Mouse (Mus musculus) midbrain, postnatal 0 days (tissue): ENCODE results near the gene Lrrc2. TPM values are rescaled to one million over a fixed set of nuclear protein-coding genes. Genes with fewer than 3 reads are reported as not detected.

Source experiments
- ATAC-seq: fragments of 200-750 bp; cut with Nextera tagmentation; 2 replicates; pipeline ENCODE4 v1.8.0; 2017; ENCODE audit warnings: moderate number of reproducible peaks, mild to moderate bottlenecking, moderate TSS enrichment, moderate library complexity; ENCODE audit not compliant: low FRiP score
- DNase-seq: peaks from one replicate; pipeline ENCODE4 v3.0.0-alpha.2; 2015; ENCODE audit warnings: low spot score
- H3K27ac ChIP-seq: fragments of 300-500 bp; sonication (generic); 2 replicates; pipeline ENCODE4 v1.5.1; 2014; ENCODE audit warnings: low read depth, mild to moderate bottlenecking, low read length, mixed read lengths
- H3K27me3 ChIP-seq: fragments of 300-500 bp; sonication (generic); 2 replicates; pipeline ENCODE4 v1.6.1; 2014; ENCODE audit warnings: low read length, control low read depth, mixed read lengths; ENCODE audit not compliant: insufficient read depth
- H3K36me3 ChIP-seq: fragments of 300-500 bp; sonication (generic); 2 replicates; pipeline ENCODE4 v1.6.1; 2014; ENCODE audit warnings: low read length, control low read depth, mixed read lengths; ENCODE audit not compliant: insufficient read depth
- H3K4me1 ChIP-seq: fragments of 300-500 bp; sonication (generic); 2 replicates; pipeline ENCODE4 v1.6.1; 2014; ENCODE audit warnings: mild to moderate bottlenecking, control low read depth, antibody characterized with exemption, low read length, mixed read lengths; ENCODE audit not compliant: insufficient read depth
- H3K4me2 ChIP-seq: fragments of 300-500 bp; sonication (generic); 2 replicates; pipeline ENCODE4 v1.6.1; 2014; ENCODE audit warnings: low read depth, mild to moderate bottlenecking, low read length, mixed read lengths; ENCODE audit not compliant: poor library complexity, severe bottlenecking
- H3K4me3 ChIP-seq: fragments of 300-500 bp; sonication (generic); 2 replicates; pipeline ENCODE4 v1.5.1; 2014; ENCODE audit warnings: low read depth, mild to moderate bottlenecking, low read length, moderate library complexity
- H3K9ac ChIP-seq: fragments of 300-500 bp; sonication (generic); replicated peaks from 2 replicates; pipeline ENCODE4 v1.6.1; 2014; ENCODE audit warnings: mild to moderate bottlenecking, low read length, moderate library complexity, mixed read lengths; ENCODE audit not compliant: poor library complexity, severe bottlenecking
- H3K9me3 ChIP-seq: fragments of 300-500 bp; sonication (generic); 2 replicates; pipeline ENCODE4 v1.6.1; 2016; ENCODE audit warnings: low read length, control low read depth
- CTCF ChIP-seq: IDR thresholded peaks from 2 replicates; pipeline ENCODE4 v1.5.1; 2016; ENCODE audit warnings: antibody characterized with exemption, mild to moderate bottlenecking
- WGBS: fragments of 180-500 bp; shearing (Covaris S2); extraction: QIAGEN DNeasy Blood & Tissue Kit; methylation state at CpG from one replicate; pipeline ENCODE4 v1.1.7; 2014; 5-methylcytosine and 5-hydroxymethylcytosine counted together
- polyA plus RNA-seq: library from polyadenylated mRNA; unstranded; fragments of >200 nt; fragmentation: Nextera tagmentation; extraction: Ambion mirVana; gene quantifications from 2 replicates; pipeline ENCODE4 v1.2.1, GENCODE M21; 2015
- total RNA-seq: library from RNA; depleted of rRNA; stranded (reverse); fragments of >200 nt; gene quantifications from 2 replicates; pipeline ENCODE4 v1.2.3, GENCODE M21; 2014

Lrrc2 gene
- total and polyA plus RNA-seq, 2 experiments from 2014 or later, result 0.93 to 1.1 TPM

GRCm38 (mm10) chr9:110965062-110965909 is 13.9 kb downstream of the Lrrc2 start:
- H3K4me1 ChIP-seq, result no peaks in the 10 kb centered on the region
- WGBS, result 89% methylated on average over 22 of the region's 22 CpGs
- H3K9me3 ChIP-seq, result no peaks in the 10 kb centered on the region
- H3K27ac ChIP-seq, result no peak overlapping the region
- H3K4me2 ChIP-seq, result no peak overlapping the region
- H3K27me3 ChIP-seq, result no peaks in the 10 kb centered on the region
- H3K36me3 ChIP-seq, result no peaks in the 10 kb centered on the region
- DNase-seq (no peak), ATAC-seq (no peak)
- no peak overlapping the region for H3K9ac ChIP-seq
- TF ChIP-seq CTCF, result no peak
- H3K4me3 ChIP-seq, result no peak overlapping the region

- Histone ChIP-seq H3K9me3 (no peaks in the 10 kb centered on the region), H3K9ac (no peak overlapping the region), H3K4me2 (no peak overlapping the region), H3K27me3 (no peaks in the 10 kb centered on the region), H3K4me3 (no peak overlapping the region), H3K4me1 (no peaks in the 10 kb centered on the region), H3K36me3 (no peaks in the 10 kb centered on the region), H3K27ac (no peak overlapping the region)
- 64% methylated on average over 2 of the region's 2 CpGs for WGBS
- DNase-seq (no peak), ATAC-seq (no peak)
- TF ChIP-seq CTCF, result no peak
These were observed 14.5 kb downstream of the Lrrc2 start for GRCm38 (mm10) chr9:110965910-110966231.

GRCm38 (mm10) chr9:110979411-110979810 is 28.1 kb downstream of the Lrrc2 start:
- no peaks in the 10 kb centered on the region for H3K27me3 ChIP-seq
- DNase-seq, result no peak
- H3K9me3 ChIP-seq, result no peaks in the 10 kb centered on the region
- no peak overlapping the region for H3K27ac ChIP-seq
- H3K36me3 ChIP-seq, result no peaks in the 10 kb centered on the region
- no peak for TF ChIP-seq CTCF
- no peak overlapping the region for H3K9ac ChIP-seq
- no peak for ATAC-seq
- 93% methylated on average over 11 of the region's 11 CpGs for WGBS
- H3K4me1 ChIP-seq, result no peaks in the 10 kb centered on the region
- H3K4me2 ChIP-seq, result no peak overlapping the region
- no peak overlapping the region for H3K4me3 ChIP-seq

DNA sequence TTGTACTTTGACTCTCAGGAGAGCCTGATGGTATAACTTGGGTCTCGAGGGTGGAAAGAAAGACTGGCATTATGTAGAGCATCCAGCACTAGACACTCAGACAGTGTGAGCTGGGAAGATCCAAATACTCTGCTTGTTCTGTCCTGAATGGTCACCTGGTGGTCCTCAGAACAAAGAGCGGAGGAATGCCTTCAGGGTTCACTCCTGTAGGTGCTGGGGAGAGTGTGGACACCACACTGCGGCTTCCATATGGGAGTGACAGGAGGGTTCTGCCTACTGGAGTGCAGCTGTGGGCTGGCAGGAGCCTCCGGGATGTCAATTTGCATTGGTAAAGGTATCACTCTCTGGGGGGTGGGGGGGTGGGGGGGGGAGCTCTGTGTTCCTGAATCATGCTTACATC is 31.0 kb downstream of the Lrrc2 start:
- H3K4me2 ChIP-seq, result no peak overlapping the region
- ATAC-seq (no peak), DNase-seq (no peak)
- H3K4me3 ChIP-seq, result no peak overlapping the region
- TF ChIP-seq CTCF, result no peak
- 60% methylated on average over 4 of the region's 4 CpGs for WGBS
- H3K36me3 ChIP-seq, result no peaks in the 10 kb centered on the region
- no peaks in the 10 kb centered on the region for H3K27me3 ChIP-seq
- no peak overlapping the region for H3K27ac ChIP-seq
- no peaks in the 10 kb centered on the region for H3K4me1 ChIP-seq
- H3K9ac ChIP-seq, result no peak overlapping the region
- no peaks in the 10 kb centered on the region for H3K9me3 ChIP-seq

DNA sequence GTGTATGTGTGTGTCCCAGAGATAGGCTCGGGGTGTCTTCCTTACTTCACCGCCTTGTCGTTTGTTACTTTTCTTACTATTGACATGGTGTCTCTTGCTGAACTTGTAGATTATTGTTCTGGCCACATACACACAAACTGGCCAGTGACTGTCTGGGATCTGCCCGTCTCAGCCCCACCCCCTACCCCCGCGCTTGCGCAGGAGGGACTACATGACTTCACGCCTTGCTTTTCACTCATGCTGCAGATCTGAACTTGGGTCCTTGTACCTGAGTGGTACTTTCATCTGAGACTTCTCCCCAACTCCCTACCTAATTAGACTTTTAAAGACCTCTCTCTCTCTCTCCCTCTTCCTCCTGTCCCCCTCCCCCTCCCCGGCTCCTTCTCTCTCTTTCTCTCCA is 32.8 kb downstream of the Lrrc2 start:
- H3K9ac ChIP-seq, result no peak overlapping the region
- no peak overlapping the region for H3K27ac ChIP-seq
- H3K4me1 ChIP-seq, result no peaks in the 10 kb centered on the region
- no peak for TF ChIP-seq CTCF
- no peaks in the 10 kb centered on the region for H3K36me3 ChIP-seq
- no peak overlapping the region for H3K4me3 ChIP-seq
- ATAC-seq (no peak), DNase-seq (no peak)
- 89% methylated on average over 9 of the region's 9 CpGs for WGBS
- H3K9me3 ChIP-seq, result no peaks in the 10 kb centered on the region
- H3K27me3 ChIP-seq, result no peaks in the 10 kb centered on the region
- no peak overlapping the region for H3K4me2 ChIP-seq

- no peaks in the 10 kb centered on the region for H3K36me3 ChIP-seq
- no peak overlapping the region for H3K9ac ChIP-seq
- DNase-seq (no peak), ATAC-seq (no peak)
- WGBS, result 92% methylated on average over 5 of the region's 5 CpGs
- no peak overlapping the region for H3K27ac ChIP-seq
- no peak overlapping the region for H3K4me2 ChIP-seq
- no peak overlapping the region for H3K4me3 ChIP-seq
- no peak for TF ChIP-seq CTCF
- no peaks in the 10 kb centered on the region for H3K4me1 ChIP-seq
- no peaks in the 10 kb centered on the region for H3K9me3 ChIP-seq
- H3K27me3 ChIP-seq, result no peaks in the 10 kb centered on the region
These were observed 34.2 kb downstream of the Lrrc2 start for GRCm38 (mm10) chr9:110985541-110985940.
